Mouse (Mus musculus): ENCODE measurements around the gene Hat1. TPM values are rescaled to one million over a fixed set of nuclear protein-coding genes. Genes with fewer than 3 reads are reported as not detected.
A peak's percentile ranks its signal among the peaks of the same experiment; 100 is the strongest.

Hat1 gene
- total RNA-seq, 1 experiment: 242 TPM

- 0 out of 4 replicates have a peak, but pooled peaks cover 0 to 2% of the 10 kb centered on the region in 2 experiments for H3K4me1 ChIP-seq (ENCODE audit: control insufficient read depth in 2 of 2, insufficient read depth in 2 of 2, low read length in 2 of 2, poor library complexity in 1 of 2)
- in situ Hi-C loops (cut with MboI; ENCODE audit: low sequenced_read_pairs in 2 of 2, unreplicated experiment in 2 of 2): loop anchor here in 1 of 2 experiments (5.0 kb wide), 1 partner anchor 96 kb away; the partner anchor contains the start of gene Dlx2
- no peak overlapping the region for H3K9ac ChIP-seq (ENCODE audit: insufficient read depth, low read depth, low read length, poor library complexity, severe bottlenecking)
- H3K4me3 ChIP-seq (ENCODE audit: insufficient read depth in 1 of 2, low read depth in 1 of 2, low read length in 2 of 2, poor library complexity in 1 of 2, severe bottlenecking in 1 of 2): no peak overlapping the region
- DNase-seq (ENCODE audit: low read depth, low spot score): no peak
- H3K36me3 ChIP-seq (ENCODE audit: control insufficient read depth, insufficient read depth, low read length, poor library complexity, severe bottlenecking): no peaks in the 10 kb centered on the region
- H3K9me3 ChIP-seq (ENCODE audit: control insufficient read depth, insufficient read depth, low read depth, low read length): no peaks in the 10 kb centered on the region
- TF ChIP-seq HCFC1 (IDR thresholded peaks at IDR 0.05; ENCODE audit: borderline replicate concordance, insufficient read depth, low read length) (no peak), MAFK (IDR thresholded peaks at IDR 0.05; ENCODE audit: insufficient read depth, low read depth, low read length) (no peak), CHD2 (IDR thresholded peaks at IDR 0.05; ENCODE audit: low read depth, low read length) (no peak), ZC3H11A (IDR thresholded peaks at IDR 0.05; ENCODE audit: borderline replicate concordance, low read depth, low read length) (no peak), ZNF384 (IDR thresholded peaks at IDR 0.05; ENCODE audit: low read depth, low read length) (no peak)
- H3K27ac ChIP-seq (ENCODE audit: insufficient read depth, low read depth, low read length, poor library complexity, severe bottlenecking): no peak overlapping the region
Measured at GRCm38 (mm10) chr2:71451761-71452160, 63.0 kb downstream of the Hat1 start.

GRCm38 (mm10) chr2:71453161-71453916 lies 64.6 kb downstream of the Hat1 start, which contains the start of gene Metap1d:
Gene Metap1d, plus strand, starts transcription at chr2:71453276.
- Histone ChIP-seq H3K9ac (ENCODE audit: insufficient read depth, low read depth, low read length, poor library complexity, severe bottlenecking) (peak within 1 kb of the TSS; percentile 84), H3K4me3 (ENCODE audit: insufficient read depth in 1 of 2, low read depth in 1 of 2, low read length in 2 of 2, poor library complexity in 1 of 2, severe bottlenecking in 1 of 2) (peak within 1 kb of the TSS; percentile 77 to 90), H3K4me1 (ENCODE audit: control insufficient read depth in 2 of 2, insufficient read depth in 2 of 2, low read length in 2 of 2, poor library complexity in 1 of 2) (0 out of 4 replicates have a peak, but pooled peaks cover 0 to 2% of the 10 kb centered on the region in 2 experiments), H3K9me3 (ENCODE audit: control insufficient read depth, insufficient read depth, low read depth, low read length) (no peaks in the 10 kb centered on the region), H3K27ac (ENCODE audit: insufficient read depth, low read depth, low read length, poor library complexity, severe bottlenecking) (no peak within 1 kb of the TSS), H3K36me3 (ENCODE audit: control insufficient read depth, insufficient read depth, low read length, poor library complexity, severe bottlenecking) (no peaks in the 10 kb centered on the region)
- in situ Hi-C loops (cut with MboI; ENCODE audit: low sequenced_read_pairs in 2 of 2, unreplicated experiment in 2 of 2): loop anchor here in 1 of 2 experiments (5.0 kb wide), 1 partner anchor 94 kb away; the partner anchor contains the start of gene Dlx2
- peak; percentile 91 for DNase-seq (ENCODE audit: low read depth, low spot score)
- TF ChIP-seq CHD2 (IDR thresholded peaks at IDR 0.05; ENCODE audit: low read depth, low read length) (no peak), HCFC1 (IDR thresholded peaks at IDR 0.05; ENCODE audit: borderline replicate concordance, insufficient read depth, low read length) (peak; percentile 88)

GRCm38 (mm10) chr2:71453917-71454260 lies 65.1 kb downstream of the Hat1 start:
- TF ChIP-seq ZNF384 (IDR thresholded peaks at IDR 0.05; ENCODE audit: low read depth, low read length): no peak
- no peak for TF ChIP-seq MAFK (IDR thresholded peaks at IDR 0.05; ENCODE audit: insufficient read depth, low read depth, low read length)
- no peak for TF ChIP-seq ZC3H11A (IDR thresholded peaks at IDR 0.05; ENCODE audit: borderline replicate concordance, low read depth, low read length)
- TF ChIP-seq CHD2 (IDR thresholded peaks at IDR 0.05; ENCODE audit: low read depth, low read length): no peak
- H3K9me3 ChIP-seq (ENCODE audit: control insufficient read depth, insufficient read depth, low read depth, low read length): no peaks in the 10 kb centered on the region
- H3K36me3 ChIP-seq (ENCODE audit: control insufficient read depth, insufficient read depth, low read length, poor library complexity, severe bottlenecking): no peaks in the 10 kb centered on the region
- 0 out of 4 replicates have a peak, but pooled peaks cover 0 to 2% of the 10 kb centered on the region in 2 experiments for H3K4me1 ChIP-seq (ENCODE audit: control insufficient read depth in 2 of 2, insufficient read depth in 2 of 2, low read length in 2 of 2, poor library complexity in 1 of 2)
- peak overlapping the region; percentile 77 to 90 for H3K4me3 ChIP-seq (ENCODE audit: insufficient read depth in 1 of 2, low read depth in 1 of 2, low read length in 2 of 2, poor library complexity in 1 of 2, severe bottlenecking in 1 of 2)
- H3K9ac ChIP-seq (ENCODE audit: insufficient read depth, low read depth, low read length, poor library complexity, severe bottlenecking): no peak overlapping the region
- no peak for DNase-seq (ENCODE audit: low read depth, low spot score)
- no peak overlapping the region for H3K27ac ChIP-seq (ENCODE audit: insufficient read depth, low read depth, low read length, poor library complexity, severe bottlenecking)
- in situ Hi-C loops (cut with MboI; ENCODE audit: low sequenced_read_pairs in 2 of 2, unreplicated experiment in 2 of 2): loop anchor here in 1 of 2 experiments (5.0 kb wide), 1 partner anchor 93 kb away; the partner anchor contains the start of gene Dlx2

- Histone ChIP-seq H3K4me1 (ENCODE audit: control insufficient read depth in 2 of 2, insufficient read depth in 2 of 2, low read length in 2 of 2, poor library complexity in 1 of 2) (0 out of 4 replicates have a peak, but pooled peaks cover 0 to 2% of the 10 kb centered on the region in 2 experiments), H3K9ac (ENCODE audit: insufficient read depth, low read depth, low read length, poor library complexity, severe bottlenecking) (no peak overlapping the region), H3K27ac (ENCODE audit: insufficient read depth, low read depth, low read length, poor library complexity, severe bottlenecking) (no peak overlapping the region), H3K9me3 (ENCODE audit: control insufficient read depth, insufficient read depth, low read depth, low read length) (no peaks in the 10 kb centered on the region), H3K4me3 (ENCODE audit: insufficient read depth in 1 of 2, low read depth in 1 of 2, low read length in 2 of 2, poor library complexity in 1 of 2, severe bottlenecking in 1 of 2) (no peak overlapping the region), H3K36me3 (ENCODE audit: control insufficient read depth, insufficient read depth, low read length, poor library complexity, severe bottlenecking) (no peaks in the 10 kb centered on the region)
- DNase-seq (ENCODE audit: low read depth, low spot score): no peak
- TF ChIP-seq ZC3H11A (IDR thresholded peaks at IDR 0.05; ENCODE audit: borderline replicate concordance, low read depth, low read length) (no peak), CHD2 (IDR thresholded peaks at IDR 0.05; ENCODE audit: low read depth, low read length) (no peak), ZNF384 (IDR thresholded peaks at IDR 0.05; ENCODE audit: low read depth, low read length) (no peak), HCFC1 (IDR thresholded peaks at IDR 0.05; ENCODE audit: borderline replicate concordance, insufficient read depth, low read length) (no peak)
- in situ Hi-C loops (cut with MboI; ENCODE audit: low sequenced_read_pairs in 2 of 2, unreplicated experiment in 2 of 2): no loop called here
Measured at GRCm38 (mm10) chr2:71458624-71459023, 69.9 kb downstream of the Hat1 start.
